Comparison of ENCODE assay signal across 17 mouse cellular contexts in the genomic region with DNA sequence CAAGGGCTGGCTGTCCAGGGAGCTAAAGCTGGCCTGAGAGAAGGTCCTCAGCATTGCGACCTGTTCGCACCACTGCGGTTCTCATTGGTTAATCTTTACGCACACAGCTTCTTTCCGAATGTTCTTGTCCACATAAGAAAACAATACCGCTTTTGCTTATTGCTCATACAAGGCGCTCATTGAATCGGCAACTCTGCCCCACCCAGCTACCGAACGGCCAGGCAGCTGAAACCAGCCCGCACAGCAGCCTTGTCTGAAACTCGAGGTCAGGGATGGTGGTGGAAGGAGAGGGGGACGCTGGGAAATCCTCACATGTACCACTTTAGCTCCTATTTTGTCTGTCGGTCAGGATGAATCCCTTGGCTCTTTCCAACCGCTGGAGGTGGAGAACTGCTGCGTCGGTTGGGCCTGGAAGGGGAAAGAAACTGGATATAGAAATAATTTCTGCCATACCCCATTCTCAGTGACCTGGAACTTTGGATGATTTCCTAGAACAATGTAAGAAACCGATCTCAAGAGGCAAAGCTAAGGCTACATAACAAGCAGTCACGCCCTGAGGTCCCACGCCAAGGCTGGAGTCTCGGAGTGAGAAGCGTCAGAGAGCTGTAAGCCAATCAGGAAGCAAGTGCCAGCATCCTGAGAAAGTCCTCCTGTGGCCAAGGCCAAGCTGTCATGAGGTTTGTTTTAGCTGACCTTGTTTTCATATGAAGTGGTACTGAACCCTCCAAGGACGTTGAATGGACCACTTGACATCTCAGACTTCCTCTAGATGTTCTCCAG.
DNase-seq lines count a peak whose midpoint lies in the region; TF ChIP-seq lines count a peak whose summit lies in the region.
"Had no signal": no experiment of that assay in that cellular context is flagged by ENCODE, and none has a peak within 500 bp of the region (broad histone marks: within the 10 kb centered on the region; RNA-seq: fewer than 3 reads in every experiment).

No protein-coding gene starts in this region.

- no peaks in the 10 kb centered on the region for H3K4me1 ChIP-seq in cerebellum, adult 2 months (ENCODE audit: control insufficient read depth, insufficient read depth, low read length)

- TF ChIP-seq POLR2A in cerebellum, adult 2 months (IDR thresholded peaks at IDR 0.05; ENCODE audit: borderline replicate concordance, insufficient read depth, low read length), result no peak

- 0 out of 2 replicates have a peak overlapping the region, but pooled peaks have one; percentile 21 for H3K27ac ChIP-seq in gastrocnemius, adult 2 months
- no peak overlapping the region for H3K27ac ChIP-seq in cerebellum, adult 2 months (ENCODE audit: insufficient read depth, low read length)
- H3K27ac ChIP-seq: heart, embryonic 13.5 days; hindbrain, embryonic 12.5 days had no signal

- 93% methylated on average over 23 of the region's 23 CpGs for WGBS in cerebellum, adult 2 months

- H3K27me3 ChIP-seq in cerebellum, adult 2 months (ENCODE audit: control insufficient read depth, insufficient read depth, low read length), result no peaks in the 10 kb centered on the region
- H3K27me3 ChIP-seq: CH12.LX; heart, embryonic 13.5 days; hindbrain, embryonic 12.5 days; Patski had no signal

- no peak overlapping the region for H3K4me3 ChIP-seq in gastrocnemius, adult 2 months
- no peak overlapping the region for H3K4me3 ChIP-seq in cerebellum, adult 2 months (replicated peaks; ENCODE audit: insufficient read depth, low read depth, low read length)
- H3K4me3 ChIP-seq: heart, embryonic 13.5 days; hindbrain, embryonic 12.5 days had no signal

- intact Hi-C loops in gastrocnemius, adult 2 months (cut with DNase I), result no loop called here
- intact Hi-C loops in gastrocnemius, postnatal 36 days (cut with DNase I), result no loop called here

- TF ChIP-seq CTCF in gastrocnemius, adult 2 months (IDR thresholded peaks at IDR 0.05), result no peak
- no peak for TF ChIP-seq CTCF in cerebellum, adult 2 months (IDR thresholded peaks at IDR 0.05; ENCODE audit: borderline replicate concordance, insufficient read depth, low read depth, low read length)

- DNase-seq in heart, adult 11 months, result peak; percentile 90
- DNase-seq in heart, adult 9 months (ENCODE audit: low spot score in 2 of 2), result no peak
- peak; percentile 58 for DNase-seq in ES-CJ7 (ENCODE audit: low read depth, low spot score)
- DNase-seq in gastrocnemius, adult 2 months, result peak; percentile 60
- DNase-seq in gastrocnemius, postnatal 36 days, result peak; percentile 30 to 39
- DNase-seq in cerebellum, adult 2 months, result no peak
- DNase-seq in lung, postnatal 14 days, result no peak
- no peak for DNase-seq in urinary bladder, postnatal 25 days (ENCODE audit: low spot score)
- DNase-seq: adrenal gland, adult 8-10 months; cerebellum, adult 18-20 months; cerebellum, postnatal 10 days; heart, postnatal 4 days; kidney, adult 8-10 months had no signal

Comparison
In these comparisons a context has a peak if more than half of its experiments do, and no peak if none do; other contexts are left out.
1. DNase-seq: peak in heart, adult 11 months (single experiment), ES-CJ7 (single experiment), gastrocnemius, adult 2 months (single experiment) and gastrocnemius, postnatal 36 days (2 of 2); none in heart, adult 9 months (0 of 2), cerebellum, adult 2 months (0 of 2), lung, postnatal 14 days (single experiment) and urinary bladder, postnatal 25 days (single experiment).